Mouse (Mus musculus): Measurements from ENCODE around the gene Atp8a2. TPM values are rescaled to one million over a fixed set of nuclear protein-coding genes. Genes with fewer than 3 reads are reported as not detected.

Atp8a2 gene
- polyA plus RNA-seq, 1 experiment from 2014 or later: 9.0 TPM

GRCm38 (mm10) chr14:59607021-59607420 lies 590.0 kb downstream of the Atp8a2 start:
- no peak for ATAC-seq (ENCODE audit: insufficient number of reproducible peaks, insufficient read depth, low FRiP score, low read depth)
- H3K4me3 ChIP-seq (ENCODE audit: control insufficient read depth in 1 of 2, insufficient read depth in 1 of 2, low read depth in 1 of 2, low read length in 2 of 2): no peak overlapping the region
- no peak overlapping the region for H3K9ac ChIP-seq (ENCODE audit: low read length)
- H3K27me3 ChIP-seq (ENCODE audit: control insufficient read depth, insufficient read depth, low read length): peaks cover 6% of the 10 kb centered on the region; the same call in 1 of the 2 replicates
- no peak overlapping the region for H3K27ac ChIP-seq (replicated peaks in 1 of 2; ENCODE audit: control insufficient read depth in 1 of 2, insufficient read depth in 1 of 2, low read depth in 2 of 2, low read length in 2 of 2)
- no peaks in the 10 kb centered on the region for H3K36me3 ChIP-seq (ENCODE audit: control insufficient read depth, insufficient read depth, low read length)
- no peaks in the 10 kb centered on the region for H3K9me3 ChIP-seq (ENCODE audit: control insufficient read depth, low read length)
- H3K4me1 ChIP-seq (ENCODE audit: control insufficient read depth in 2 of 2, insufficient read depth in 2 of 2, low read length in 2 of 2): no peaks in the 10 kb centered on the region; a peak in 1 of 4 replicates
- H3K4me2 ChIP-seq (ENCODE audit: low read length): no peak overlapping the region
- 39% methylated on average over 3 of the region's 3 CpGs for WGBS

GRCm38 (mm10) chr14:59605671-59606353 lies 591.2 kb downstream of the Atp8a2 start:
- 15% methylated on average over 5 of the region's 5 CpGs for WGBS
- no peak overlapping the region for H3K9ac ChIP-seq (ENCODE audit: low read length)
- H3K4me2 ChIP-seq (ENCODE audit: low read length): no peak overlapping the region
- no peak overlapping the region for H3K27ac ChIP-seq (replicated peaks in 1 of 2; ENCODE audit: control insufficient read depth in 1 of 2, insufficient read depth in 1 of 2, low read depth in 2 of 2, low read length in 2 of 2)
- H3K4me3 ChIP-seq (ENCODE audit: control insufficient read depth in 1 of 2, insufficient read depth in 1 of 2, low read depth in 1 of 2, low read length in 2 of 2): no peak overlapping the region
- no peaks in the 10 kb centered on the region for H3K36me3 ChIP-seq (ENCODE audit: control insufficient read depth, insufficient read depth, low read length)
- no peaks in the 10 kb centered on the region for H3K9me3 ChIP-seq (ENCODE audit: control insufficient read depth, low read length)
- ATAC-seq (ENCODE audit: insufficient number of reproducible peaks, insufficient read depth, low FRiP score, low read depth): no peak
- no peaks in the 10 kb centered on the region; a peak in 1 of 4 replicates for H3K4me1 ChIP-seq (ENCODE audit: control insufficient read depth in 2 of 2, insufficient read depth in 2 of 2, low read length in 2 of 2)
- peaks cover 6% of the 10 kb centered on the region; the same call in 1 of the 2 replicates for H3K27me3 ChIP-seq (ENCODE audit: control insufficient read depth, insufficient read depth, low read length)

GRCm38 (mm10) chr14:59604002-59604645 lies 592.9 kb downstream of the Atp8a2 start:
- WGBS: 65% methylated on average over 5 of the region's 5 CpGs
- H3K4me2 ChIP-seq (ENCODE audit: low read length): no peak overlapping the region
- H3K27me3 ChIP-seq (ENCODE audit: control insufficient read depth, insufficient read depth, low read length): peaks cover 6% of the 10 kb centered on the region; the same call in 1 of the 2 replicates
- no peak for ATAC-seq (ENCODE audit: insufficient number of reproducible peaks, insufficient read depth, low FRiP score, low read depth)
- no peaks in the 10 kb centered on the region for H3K9me3 ChIP-seq (ENCODE audit: control insufficient read depth, low read length)
- no peak overlapping the region for H3K9ac ChIP-seq (ENCODE audit: low read length)
- no peak overlapping the region for H3K27ac ChIP-seq (replicated peaks in 1 of 2; ENCODE audit: control insufficient read depth in 1 of 2, insufficient read depth in 1 of 2, low read depth in 2 of 2, low read length in 2 of 2)
- no peaks in the 10 kb centered on the region; a peak in 1 of 4 replicates for H3K4me1 ChIP-seq (ENCODE audit: control insufficient read depth in 2 of 2, insufficient read depth in 2 of 2, low read length in 2 of 2)
- H3K4me3 ChIP-seq (ENCODE audit: control insufficient read depth in 1 of 2, insufficient read depth in 1 of 2, low read depth in 1 of 2, low read length in 2 of 2): no peak overlapping the region
- H3K36me3 ChIP-seq (ENCODE audit: control insufficient read depth, insufficient read depth, low read length): no peaks in the 10 kb centered on the region

- H3K27ac ChIP-seq (replicated peaks in 1 of 2; ENCODE audit: control insufficient read depth in 1 of 2, insufficient read depth in 1 of 2, low read depth in 2 of 2, low read length in 2 of 2): peak overlapping the region; percentile 23 to 78; a peak in 2 of 4 replicates
- no peaks in the 10 kb centered on the region for H3K9me3 ChIP-seq (ENCODE audit: control insufficient read depth, low read length)
- H3K36me3 ChIP-seq (ENCODE audit: control insufficient read depth, insufficient read depth, low read length): peaks cover 20% of the 10 kb centered on the region
- 5% methylated on average over 8 of the region's 8 CpGs for WGBS
- peak overlapping the region; percentile 83 for H3K4me2 ChIP-seq (ENCODE audit: low read length)
- peaks cover 6% of the 10 kb centered on the region; the same call in 1 of the 2 replicates for H3K27me3 ChIP-seq (ENCODE audit: control insufficient read depth, insufficient read depth, low read length)
- H3K4me3 ChIP-seq (ENCODE audit: control insufficient read depth in 1 of 2, insufficient read depth in 1 of 2, low read depth in 1 of 2, low read length in 2 of 2): peak overlapping the region; percentile 80 to 91
- ATAC-seq (ENCODE audit: insufficient number of reproducible peaks, insufficient read depth, low FRiP score, low read depth): peak; percentile 16; the same call in 1 of the 2 replicates
- H3K4me1 ChIP-seq (ENCODE audit: control insufficient read depth in 2 of 2, insufficient read depth in 2 of 2, low read length in 2 of 2): peaks cover 3 to 6% of the 10 kb centered on the region in 2 experiments
- peak overlapping the region; percentile 91 for H3K9ac ChIP-seq (ENCODE audit: low read length)
Measured at GRCm38 (mm10) chr14:59598260-59598627, 598.7 kb downstream of the Atp8a2 start.

- no peaks in the 10 kb centered on the region for H3K9me3 ChIP-seq (ENCODE audit: control insufficient read depth, low read length)
- H3K9ac ChIP-seq (ENCODE audit: low read length): peak within 1 kb of the TSS; percentile 91
- H3K4me1 ChIP-seq (ENCODE audit: control insufficient read depth in 2 of 2, insufficient read depth in 2 of 2, low read length in 2 of 2): peaks cover 3 to 6% of the 10 kb centered on the region in 2 experiments
- H3K27me3 ChIP-seq (ENCODE audit: control insufficient read depth, insufficient read depth, low read length): peaks cover 1% of the 10 kb centered on the region; the same call in 1 of the 2 replicates
- ATAC-seq (ENCODE audit: insufficient number of reproducible peaks, insufficient read depth, low FRiP score, low read depth): peak; percentile 86
- H3K27ac ChIP-seq (replicated peaks in 1 of 2; ENCODE audit: control insufficient read depth in 1 of 2, insufficient read depth in 1 of 2, low read depth in 2 of 2, low read length in 2 of 2): peak within 1 kb of the TSS; percentile 23 to 78
- peak within 1 kb of the TSS; percentile 83 for H3K4me2 ChIP-seq (ENCODE audit: low read length)
- H3K4me3 ChIP-seq (ENCODE audit: control insufficient read depth in 1 of 2, insufficient read depth in 1 of 2, low read depth in 1 of 2, low read length in 2 of 2): peak within 1 kb of the TSS; percentile 80 to 91
- H3K36me3 ChIP-seq (ENCODE audit: control insufficient read depth, insufficient read depth, low read length): peaks cover 26% of the 10 kb centered on the region
- WGBS: under 1% methylated on average over 48 of the region's 48 CpGs
Measured at GRCm38 (mm10) chr14:59597398-59598259, 599.4 kb downstream of the Atp8a2 start, which contains the start of gene Cdadc1. TSS of gene Cdadc1 (minus strand) at chr14:59597959.

- H3K4me2 ChIP-seq (ENCODE audit: low read length): no peak overlapping the region
- no peak overlapping the region for H3K27ac ChIP-seq (replicated peaks in 1 of 2; ENCODE audit: control insufficient read depth in 1 of 2, insufficient read depth in 1 of 2, low read depth in 2 of 2, low read length in 2 of 2)
- H3K4me3 ChIP-seq (ENCODE audit: control insufficient read depth in 1 of 2, insufficient read depth in 1 of 2, low read depth in 1 of 2, low read length in 2 of 2): no peak overlapping the region
- H3K36me3 ChIP-seq (ENCODE audit: control insufficient read depth, insufficient read depth, low read length): peaks cover 47% of the 10 kb centered on the region
- H3K9me3 ChIP-seq (ENCODE audit: control insufficient read depth, low read length): no peaks in the 10 kb centered on the region
- 83% methylated on average over 3 of the region's 3 CpGs for WGBS
- no peaks in the 10 kb centered on the region for H3K27me3 ChIP-seq (ENCODE audit: control insufficient read depth, insufficient read depth, low read length)
- ATAC-seq (ENCODE audit: insufficient number of reproducible peaks, insufficient read depth, low FRiP score, low read depth): no peak
- no peak overlapping the region for H3K9ac ChIP-seq (ENCODE audit: low read length)
- peaks cover 3 to 6% of the 10 kb centered on the region in 2 experiments for H3K4me1 ChIP-seq (ENCODE audit: control insufficient read depth in 2 of 2, insufficient read depth in 2 of 2, low read length in 2 of 2)
Measured at GRCm38 (mm10) chr14:59594988-59595387, 602.0 kb downstream of the Atp8a2 start.

GRCm38 (mm10) chr14:59592593-59592992 lies 604.4 kb downstream of the Atp8a2 start:
- Histone ChIP-seq H3K9me3 (ENCODE audit: control insufficient read depth, low read length) (no peaks in the 10 kb centered on the region), H3K4me1 (ENCODE audit: control insufficient read depth in 2 of 2, insufficient read depth in 2 of 2, low read length in 2 of 2) (peaks cover 3 to 6% of the 10 kb centered on the region in 2 experiments), H3K4me3 (ENCODE audit: control insufficient read depth in 1 of 2, insufficient read depth in 1 of 2, low read depth in 1 of 2, low read length in 2 of 2) (no peak overlapping the region), H3K27ac (replicated peaks in 1 of 2; ENCODE audit: control insufficient read depth in 1 of 2, insufficient read depth in 1 of 2, low read depth in 2 of 2, low read length in 2 of 2) (no peak overlapping the region), H3K27me3 (ENCODE audit: control insufficient read depth, insufficient read depth, low read length) (no peaks in the 10 kb centered on the region), H3K9ac (ENCODE audit: low read length) (no peak overlapping the region), H3K36me3 (ENCODE audit: control insufficient read depth, insufficient read depth, low read length) (peaks cover 69% of the 10 kb centered on the region), H3K4me2 (ENCODE audit: low read length) (no peak overlapping the region)
- no peak for ATAC-seq (ENCODE audit: insufficient number of reproducible peaks, insufficient read depth, low FRiP score, low read depth)
- 99% methylated on average over 3 of the region's 3 CpGs for WGBS

Measured in heart, embryonic 14.5 days (tissue).